Mouse (Mus musculus) stomach, embryonic 16.5 days (tissue): ENCODE measurements around the gene Thap7. TPM values are rescaled to one million over a fixed set of nuclear protein-coding genes. Genes with fewer than 3 reads are reported as not detected.

Source experiments
- ATAC-seq: fragments of 200-750 bp; cut with Nextera tagmentation; 2 replicates; pipeline ENCODE4 v1.8.0; 2017; ENCODE audit warnings: moderate number of reproducible peaks, moderate TSS enrichment; ENCODE audit not compliant: insufficient read depth, low FRiP score
- H3K27ac ChIP-seq: fragments of 300-500 bp; sonication (generic); 2 replicates; pipeline ENCODE4 v1.5.1; 2014; ENCODE audit warnings: low read length
- H3K27me3 ChIP-seq: fragments of 300-500 bp; sonication (generic); 2 replicates; pipeline ENCODE4 v1.6.1; 2014; ENCODE audit warnings: low read length, control low read depth, mixed read lengths; ENCODE audit not compliant: control insufficient read depth, insufficient read depth
- H3K36me3 ChIP-seq: fragments of 300-500 bp; sonication (generic); 2 replicates; pipeline ENCODE4 v1.6.1; 2014; ENCODE audit warnings: low read length; ENCODE audit not compliant: control insufficient read depth, insufficient read depth
- H3K4me1 ChIP-seq: fragments of 300-500 bp; sonication (generic); 2 replicates; pipeline ENCODE4 v1.6.1; 2014; ENCODE audit warnings: low read length, control low read depth, mixed read lengths; ENCODE audit not compliant: control insufficient read depth, insufficient read depth
- H3K4me2 ChIP-seq: fragments of 300-500 bp; sonication (generic); 2 replicates; pipeline ENCODE4 v1.6.1; 2014; ENCODE audit warnings: low read depth, low read length, mixed read lengths
- H3K4me3 ChIP-seq: fragments of 300-500 bp; sonication (generic); replicated peaks from 2 replicates; pipeline ENCODE4 v1.5.1; 2014; ENCODE audit warnings: mild to moderate bottlenecking, low read length
- H3K9ac ChIP-seq: fragments of 300-500 bp; sonication (generic); 2 replicates; pipeline ENCODE4 v1.6.1; 2014; ENCODE audit warnings: low read length
- H3K9me3 ChIP-seq: fragments of 300-500 bp; sonication (generic); replicated peaks from 2 replicates; pipeline ENCODE4 v1.6.1; 2016; ENCODE audit warnings: low read length, control low read depth; ENCODE audit not compliant: control insufficient read depth
- WGBS: fragments of 180-500 bp; shearing (Covaris S2); extraction: QIAGEN DNeasy Blood & Tissue Kit; methylation state at CpG from one replicate; pipeline ENCODE4 v1.1.7; 2014; 5-methylcytosine and 5-hydroxymethylcytosine counted together
- polyA plus RNA-seq: library from polyadenylated mRNA; unstranded; fragments of >200 nt; fragmentation: Nextera tagmentation; extraction: Ambion mirVana; gene quantifications from 2 replicates; pipeline ENCODE4 v1.2.1, GENCODE M21; 2015

Thap7 gene
- polyA plus RNA-seq, 1 experiment from 2014 or later, result 56.8 TPM

DNA sequence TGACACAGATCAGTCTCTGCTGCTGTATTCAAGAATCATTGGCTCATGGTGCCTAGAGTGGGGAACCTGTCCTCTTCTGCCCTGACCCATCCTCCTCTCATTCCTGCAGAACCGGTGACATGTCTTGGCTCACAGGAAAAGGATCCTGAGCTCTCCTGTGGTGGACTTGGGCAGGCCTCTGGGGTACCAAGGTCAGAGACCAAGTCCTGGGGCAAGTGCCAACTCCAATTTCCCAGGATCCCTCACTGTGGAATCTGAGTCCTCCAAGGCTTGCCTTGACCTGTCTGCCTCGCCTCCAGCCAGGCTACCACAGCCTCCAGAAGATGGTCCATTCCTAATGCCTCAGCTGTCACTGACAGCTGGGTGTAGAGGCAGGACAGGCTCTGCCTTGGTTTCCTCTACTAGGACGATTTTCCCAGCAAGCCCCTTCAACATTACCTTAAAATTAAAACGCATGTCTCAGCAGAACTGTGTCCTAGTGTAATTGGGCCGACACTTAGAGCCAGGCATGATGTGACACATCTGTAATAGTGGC, 23.9 kb downstream of the Thap7 start:
- Histone ChIP-seq H3K27ac (no peak overlapping the region), H3K4me1 (peaks cover 11% of the 10 kb centered on the region), H3K36me3 (peaks cover 2% of the 10 kb centered on the region; the same call in 1 of the 2 replicates), H3K9me3 (no peaks in the 10 kb centered on the region), H3K4me3 (no peak overlapping the region), H3K9ac (no peak overlapping the region), H3K27me3 (no peaks in the 10 kb centered on the region), H3K4me2 (no peak overlapping the region)
- no peak for ATAC-seq
- 77% methylated on average over 5 of the region's 5 CpGs for WGBS

DNA sequence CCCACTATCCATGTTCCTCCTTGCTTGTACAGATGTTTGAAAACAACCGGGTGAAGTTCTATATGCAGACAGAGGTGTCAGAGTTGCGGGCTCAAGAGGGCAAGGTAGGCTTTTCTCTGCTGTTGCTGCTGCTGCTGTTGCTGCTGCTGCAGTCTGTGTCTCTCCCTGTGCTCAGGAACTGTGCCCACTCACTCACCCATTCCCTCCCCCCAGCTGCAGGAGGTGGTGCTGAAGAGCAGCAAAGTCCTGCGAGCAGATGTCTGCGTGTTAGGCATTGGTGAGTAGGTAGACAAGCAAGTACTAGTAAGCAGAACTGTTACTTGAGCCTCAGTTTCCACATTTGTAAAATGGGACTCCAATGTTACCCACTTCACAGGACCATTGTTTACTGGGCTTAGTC, 28.3 kb downstream of the Thap7 start:
- Histone ChIP-seq H3K4me2 (no peak overlapping the region), H3K9me3 (no peaks in the 10 kb centered on the region), H3K4me3 (no peak overlapping the region), H3K36me3 (no peaks in the 10 kb centered on the region), H3K27me3 (no peaks in the 10 kb centered on the region), H3K27ac (no peak overlapping the region), H3K9ac (no peak overlapping the region), H3K4me1 (no peaks in the 10 kb centered on the region)
- WGBS, result 73% methylated on average over 4 of the region's 4 CpGs
- ATAC-seq, result no peak

DNA sequence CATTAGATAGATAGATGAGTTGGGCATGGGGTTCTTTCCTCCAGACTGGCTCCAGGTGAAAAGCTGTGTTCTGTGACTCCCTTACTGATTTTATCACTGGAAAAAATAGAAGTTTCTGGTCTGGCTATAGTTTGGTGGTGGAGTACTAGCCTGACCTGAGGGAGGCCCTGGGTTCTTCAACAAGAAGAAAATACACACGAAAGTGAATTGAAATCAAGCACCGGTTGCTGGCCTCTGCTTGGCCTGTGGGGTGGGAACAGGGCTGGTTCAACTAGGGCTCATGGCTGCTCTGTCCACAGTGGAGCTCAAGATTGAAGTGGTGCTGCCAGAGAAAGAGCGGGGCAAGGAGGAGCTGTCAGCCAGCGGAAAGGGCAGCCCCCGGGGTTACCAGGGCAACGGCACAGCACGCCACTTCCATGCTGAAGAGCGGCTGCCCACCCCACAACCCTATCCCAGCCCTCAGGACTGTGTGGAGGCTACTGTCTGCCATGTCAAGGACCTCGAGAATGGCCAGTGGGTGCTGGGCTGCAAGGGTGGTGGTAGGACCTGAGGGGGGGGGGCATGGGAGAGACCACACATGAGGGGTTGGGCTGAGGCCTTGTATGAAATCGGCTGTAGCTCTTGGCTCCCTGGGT, 31.6 kb downstream of the Thap7 start:
- no peak for ATAC-seq

DNA sequence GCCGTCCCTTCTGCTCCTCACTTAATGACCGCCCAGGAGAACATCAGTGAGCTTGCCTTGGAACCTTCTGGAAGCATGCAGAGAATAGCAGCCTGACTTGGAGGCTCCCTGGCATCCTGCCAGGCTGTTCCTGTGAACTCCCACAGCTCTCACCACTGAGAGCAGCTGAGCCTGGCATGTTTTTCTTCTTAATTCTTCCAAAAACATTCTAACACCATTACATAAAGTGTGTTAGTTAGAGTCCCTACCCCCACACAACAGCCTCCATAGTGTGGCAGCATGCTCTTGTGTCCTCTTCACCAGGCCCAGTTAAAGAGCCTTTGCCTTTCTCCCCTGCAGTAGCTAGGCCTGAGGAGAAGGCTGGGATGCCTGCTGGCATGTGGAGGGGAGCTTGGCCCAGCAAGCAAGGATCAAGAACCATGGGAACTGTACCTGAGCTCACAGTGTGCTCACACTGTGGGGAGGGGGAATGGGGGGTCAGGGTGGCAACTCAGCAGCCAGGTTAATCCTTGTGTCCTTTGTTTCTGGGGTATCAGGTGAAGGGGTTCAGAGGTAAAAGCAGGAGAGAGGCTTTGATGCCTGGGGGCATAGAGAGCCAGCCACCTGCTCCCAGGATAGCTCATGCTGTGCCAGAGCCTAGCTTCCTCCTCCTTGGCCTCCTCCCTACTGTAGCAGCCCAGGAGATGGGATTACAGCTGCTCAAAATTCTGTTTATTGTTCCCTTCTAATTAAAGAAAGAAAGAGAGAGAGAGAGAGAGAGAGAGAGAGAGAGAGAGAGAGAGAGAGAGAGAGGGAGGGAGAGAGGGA, 34.2 kb downstream of the Thap7 start:
- H3K9me3 ChIP-seq, result no peaks in the 10 kb centered on the region
- H3K27me3 ChIP-seq, result no peaks in the 10 kb centered on the region
- peak; percentile 44; the same call in 1 of the 2 replicates for ATAC-seq
- 0 out of 2 replicates have a peak overlapping the region, but pooled peaks have one; percentile 4 for H3K9ac ChIP-seq
- no peaks in the 10 kb centered on the region for H3K4me1 ChIP-seq
- H3K36me3 ChIP-seq, result no peaks in the 10 kb centered on the region
- no peak overlapping the region for H3K27ac ChIP-seq
- WGBS, result 59% methylated on average over 2 of the region's 2 CpGs
- no peak overlapping the region for H3K4me3 ChIP-seq
- no peak overlapping the region for H3K4me2 ChIP-seq

More for the DNA sequence above, 31.6 kb downstream of the Thap7 start:
- H3K9me3 ChIP-seq, result no peaks in the 10 kb centered on the region
- H3K4me1 ChIP-seq, result no peaks in the 10 kb centered on the region
- no peak overlapping the region for H3K4me2 ChIP-seq
- no peak overlapping the region for H3K4me3 ChIP-seq
- no peak overlapping the region for H3K9ac ChIP-seq
- H3K27me3 ChIP-seq, result no peaks in the 10 kb centered on the region
- H3K27ac ChIP-seq, result no peak overlapping the region
- no peaks in the 10 kb centered on the region for H3K36me3 ChIP-seq
- WGBS, result 37% methylated on average over 10 of the region's 10 CpGs

DNA sequence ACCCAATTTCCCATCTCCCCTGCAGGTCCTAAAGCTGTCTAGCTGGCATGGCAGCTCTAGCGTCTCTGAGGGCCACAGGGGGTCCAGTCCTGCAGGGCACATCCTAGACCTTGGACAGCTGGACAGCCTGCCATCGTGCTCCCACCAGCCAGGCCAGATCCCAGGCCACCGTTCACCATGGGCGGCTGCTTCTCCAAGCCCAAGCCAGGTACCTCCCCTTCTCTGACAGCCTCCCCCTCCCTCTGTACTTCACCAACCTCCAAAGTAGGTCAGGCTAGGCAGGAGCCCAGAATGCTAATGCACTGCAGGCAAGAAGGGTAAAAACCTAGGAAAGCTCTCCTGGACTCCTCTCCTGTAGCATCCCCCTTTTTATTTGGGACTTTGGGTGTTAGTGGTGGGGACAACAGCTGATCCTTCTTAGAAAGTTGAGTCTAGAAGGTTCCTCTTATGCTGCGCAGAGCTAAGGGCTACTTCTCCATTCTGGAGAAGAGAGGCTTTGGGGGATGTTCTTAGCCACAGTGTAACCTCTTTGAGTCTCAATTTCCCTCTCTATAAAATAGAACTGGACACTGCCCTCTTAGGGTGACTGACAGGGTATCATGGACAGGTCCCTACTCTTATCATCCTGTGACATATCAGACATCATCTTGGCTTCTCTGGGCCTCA, 38.9 kb downstream of the Thap7 start:
- Histone ChIP-seq H3K4me3 (no peak overlapping the region), H3K9me3 (no peaks in the 10 kb centered on the region), H3K36me3 (no peaks in the 10 kb centered on the region), H3K4me1 (no peaks in the 10 kb centered on the region), H3K27ac (no peak overlapping the region), H3K9ac (no peak overlapping the region), H3K27me3 (no peaks in the 10 kb centered on the region), H3K4me2 (no peak overlapping the region)
- WGBS, result 67% methylated on average over 5 of the region's 5 CpGs
- no peak for ATAC-seq

DNA sequence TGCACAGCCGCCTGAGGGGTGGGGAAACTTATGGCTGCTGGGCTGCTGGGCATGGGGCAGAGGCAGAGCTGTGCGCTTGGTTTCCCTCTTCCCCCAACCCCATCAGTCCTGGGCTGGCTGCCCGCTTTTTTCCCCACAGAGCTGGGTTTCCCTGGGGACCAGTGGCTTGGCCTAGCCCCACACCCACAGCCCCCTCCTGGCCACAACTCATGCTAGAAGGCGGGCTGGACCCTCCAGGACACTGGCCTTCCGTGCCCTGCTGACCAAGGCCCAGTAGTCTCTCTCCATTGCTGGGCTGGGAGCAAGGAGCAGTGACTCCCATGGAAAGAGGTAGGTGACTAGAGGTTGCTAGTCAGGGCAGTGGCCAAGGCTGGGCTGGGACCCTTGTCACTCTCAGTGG, 39.8 kb downstream of the Thap7 start:
- Histone ChIP-seq H3K27ac (no peak overlapping the region), H3K4me2 (no peak overlapping the region), H3K9me3 (no peaks in the 10 kb centered on the region), H3K27me3 (no peaks in the 10 kb centered on the region), H3K4me1 (no peaks in the 10 kb centered on the region), H3K9ac (no peak overlapping the region), H3K36me3 (peaks cover 3% of the 10 kb centered on the region; the same call in 1 of the 2 replicates), H3K4me3 (no peak overlapping the region)
- 81% methylated on average over 5 of the region's 5 CpGs for WGBS
- no peak for ATAC-seq

DNA sequence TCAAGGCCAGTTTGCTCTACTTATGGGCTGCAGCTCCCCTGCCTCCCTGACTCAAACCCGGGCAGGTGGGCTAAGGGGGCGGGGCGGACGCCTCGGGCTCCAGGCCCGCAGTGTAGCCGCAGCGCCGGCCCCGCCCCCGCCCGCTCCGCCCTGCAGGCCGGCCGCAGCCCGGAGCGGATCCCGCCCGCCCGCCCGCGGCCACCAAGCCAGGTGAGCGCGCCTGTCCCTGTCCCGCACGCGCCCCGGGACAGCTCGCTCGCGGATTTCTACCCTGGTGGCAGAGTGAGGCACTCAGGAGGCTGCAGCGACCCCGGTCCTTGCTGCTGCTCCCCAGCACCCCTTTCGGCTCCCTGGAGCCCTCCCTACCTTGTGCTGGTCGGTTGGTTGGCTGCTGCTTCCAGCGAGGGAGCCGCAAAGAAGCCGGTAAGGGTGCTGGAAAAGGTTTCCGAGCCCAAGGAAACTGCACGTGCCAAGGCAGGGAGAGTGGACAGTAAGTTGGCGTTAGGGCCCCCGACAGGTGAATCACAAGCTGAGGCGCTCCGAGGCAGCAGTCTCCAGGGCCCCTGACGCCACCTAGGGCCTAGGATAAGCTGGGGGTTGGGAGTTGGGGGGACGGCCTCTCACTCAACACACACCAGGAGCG, 41.3 kb downstream of the Thap7 start, which contains the start of gene Aifm3:
Gene Aifm3 (plus strand): TSS at position 143 of the 643 bp plus-strand sequence.
- 1% methylated on average over 40 of the region's 47 CpGs for WGBS
- H3K36me3 ChIP-seq, result peaks cover 9% of the 10 kb centered on the region
- peak within 1 kb of the TSS; percentile 54 for H3K4me3 ChIP-seq
- peak within 1 kb of the TSS; percentile 72 for H3K9ac ChIP-seq
- peak; percentile 81 for ATAC-seq
- peak within 1 kb of the TSS; percentile 92 for H3K4me2 ChIP-seq
- H3K27ac ChIP-seq, result no peak within 1 kb of the TSS
- H3K4me1 ChIP-seq, result no peaks in the 10 kb centered on the region
- no peaks in the 10 kb centered on the region for H3K9me3 ChIP-seq
- H3K27me3 ChIP-seq, result no peaks in the 10 kb centered on the region

DNA sequence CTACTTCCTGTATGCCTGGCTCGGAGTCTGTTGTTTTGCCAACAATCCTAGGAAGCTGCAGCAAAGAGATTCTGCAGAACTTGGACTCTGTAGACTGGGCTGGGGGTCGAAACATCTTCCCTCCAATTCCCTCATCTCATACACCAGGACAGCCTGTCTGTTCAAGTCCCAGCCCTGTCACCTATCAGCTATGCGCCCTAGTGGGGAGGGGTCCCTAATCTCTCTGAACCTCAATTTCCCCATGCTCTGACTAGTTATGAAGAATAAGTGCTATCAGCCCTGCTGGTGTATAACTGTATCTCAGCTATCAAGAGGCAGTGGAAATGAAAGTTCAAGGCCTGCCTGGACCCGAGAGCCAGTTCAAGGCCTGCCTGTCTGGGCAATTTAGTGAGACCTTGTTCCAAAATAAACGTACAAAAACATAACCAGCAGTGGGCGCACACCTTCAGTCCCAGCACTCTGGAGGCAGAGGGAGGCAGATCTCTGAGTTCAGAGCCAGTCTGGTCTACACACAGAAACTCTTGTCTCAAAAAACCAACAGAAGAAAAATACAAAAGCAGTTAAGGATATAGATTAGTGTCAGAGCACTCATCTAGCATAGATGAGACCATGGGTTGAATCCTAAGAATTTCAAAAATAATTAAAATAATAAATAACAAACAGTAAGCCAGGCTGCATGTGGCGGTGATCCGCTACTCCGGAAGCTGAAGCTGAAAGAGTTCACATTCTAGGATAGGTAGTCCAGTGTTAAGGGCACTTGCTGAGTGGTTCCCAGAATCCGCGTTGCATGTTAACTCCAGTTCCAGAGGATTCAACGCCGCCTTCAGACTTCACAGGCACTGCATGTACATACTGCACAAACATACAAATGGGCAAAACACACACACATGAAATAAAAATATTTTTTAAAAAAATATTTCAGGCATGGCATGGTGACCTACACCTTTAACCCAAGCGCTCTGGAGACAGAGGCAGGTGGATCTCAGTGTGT, 42.2 kb downstream of the Thap7 start:
- peak overlapping the region; percentile 72 for H3K9ac ChIP-seq
- WGBS, result 46% methylated on average over 14 of the region's 14 CpGs
- peak; percentile 38; the same call in 1 of the 2 replicates for ATAC-seq

More for the DNA sequence above, 42.2 kb downstream of the Thap7 start:
- no peaks in the 10 kb centered on the region for H3K27me3 ChIP-seq
- H3K4me1 ChIP-seq, result no peaks in the 10 kb centered on the region
- H3K27ac ChIP-seq, result no peak overlapping the region
- H3K4me2 ChIP-seq, result peak overlapping the region; percentile 92
- H3K9me3 ChIP-seq, result no peaks in the 10 kb centered on the region
- H3K36me3 ChIP-seq, result peaks cover 12% of the 10 kb centered on the region
- H3K4me3 ChIP-seq, result peak overlapping the region; percentile 54
